Mouse (Mus musculus): Measurements from ENCODE around the gene Map1b.

DNA sequence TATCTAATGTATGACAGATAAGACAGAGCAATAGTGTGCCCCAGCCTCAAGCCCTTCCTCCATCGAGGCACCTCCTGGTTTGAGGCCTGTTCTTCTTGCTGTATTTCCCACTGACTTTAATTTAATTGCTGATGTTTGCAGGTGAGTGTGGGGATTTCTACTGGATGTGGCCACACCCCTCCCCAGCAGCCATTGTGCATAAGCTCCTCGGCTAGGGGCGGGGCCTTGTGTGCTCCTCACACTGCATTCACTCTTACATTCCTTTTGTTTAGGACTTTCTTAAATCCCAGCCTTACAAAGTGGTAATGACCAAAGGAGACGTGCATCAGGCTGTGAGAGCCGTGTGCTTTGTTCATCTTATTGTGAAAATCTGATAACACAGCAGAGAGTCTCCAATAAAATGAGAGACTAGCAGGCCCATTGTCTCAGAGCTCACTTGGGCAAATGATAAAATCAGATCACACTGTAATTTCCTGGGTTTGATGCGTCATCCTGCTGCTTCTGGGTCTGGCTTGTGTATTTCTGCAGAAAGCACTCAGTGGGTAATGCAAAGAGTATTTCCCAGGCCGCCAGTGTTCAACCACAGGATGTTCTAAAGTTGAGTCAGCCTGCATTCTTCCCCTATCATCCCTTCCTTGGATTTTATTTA lies 131.7 kb downstream of the Map1b start:
- no peak for TF ChIP-seq MAFK (IDR thresholded peaks at IDR 0.05; ENCODE audit: insufficient read depth, low read depth, low read length)
- TF ChIP-seq ZNF384 (IDR thresholded peaks at IDR 0.05; ENCODE audit: low read depth, low read length) = no peak
- no peak for TF ChIP-seq ZC3H11A (IDR thresholded peaks at IDR 0.05; ENCODE audit: borderline replicate concordance, low read depth, low read length)
- no peak for TF ChIP-seq HCFC1 (IDR thresholded peaks at IDR 0.05; ENCODE audit: borderline replicate concordance, insufficient read depth, low read length)
- TF ChIP-seq CHD2 (IDR thresholded peaks at IDR 0.05; ENCODE audit: low read depth, low read length) = no peak

Measured in ES-E14 (cell line).